Mouse (Mus musculus): Measurements from ENCODE around the gene Tbx10. TPM values are rescaled to one million over a fixed set of nuclear protein-coding genes. Genes with fewer than 3 reads are reported as not detected.

Gene Tbx10
- polyA plus RNA-seq, 1 experiment from 2014 or later: 0.11 TPM

GRCm38 (mm10) chr19:4000949-4001525 is 8.5 kb downstream of the Tbx10 start:
- 17% methylated on average over 17 of the region's 17 CpGs for WGBS (ENCODE audit: insufficient replicate concordance)
- H3K36me3 ChIP-seq (ENCODE audit: control insufficient read depth, insufficient read depth, low read length): peaks cover 5% of the 10 kb centered on the region
- H3K4me2 ChIP-seq: peak overlapping the region; percentile 89
- no peaks in the 10 kb centered on the region for H3K9me3 ChIP-seq (replicated peaks; ENCODE audit: control insufficient read depth, low read length)
- no peaks in the 10 kb centered on the region for H3K27me3 ChIP-seq (ENCODE audit: control insufficient read depth, insufficient read depth, low read length)
- peak overlapping the region; percentile 99 for H3K27ac ChIP-seq (ENCODE audit: low read depth, low read length)
- H3K4me3 ChIP-seq (ENCODE audit: low read depth, low read length): peak overlapping the region; percentile 71
- peak overlapping the region; percentile 89 for H3K9ac ChIP-seq (ENCODE audit: low read depth, low read length)
- ATAC-seq (replicated peaks; ENCODE audit: insufficient number of reproducible peaks, low FRiP score, low TSS enrichment): no peak
- H3K4me1 ChIP-seq (ENCODE audit: control insufficient read depth, insufficient read depth, low read length): peaks cover 41% of the 10 kb centered on the region

GRCm38 (mm10) chr19:4001752-4002151 is 9.2 kb downstream of the Tbx10 start:
- Histone ChIP-seq H3K4me3 (ENCODE audit: low read depth, low read length) (no peak overlapping the region), H3K4me2 (no peak overlapping the region; the same call in 1 of the 2 replicates), H3K36me3 (ENCODE audit: control insufficient read depth, insufficient read depth, low read length) (peaks cover 12% of the 10 kb centered on the region), H3K27me3 (ENCODE audit: control insufficient read depth, insufficient read depth, low read length) (no peaks in the 10 kb centered on the region), H3K9ac (ENCODE audit: low read depth, low read length) (peak overlapping the region; percentile 52; the same call in 1 of the 2 replicates), H3K27ac (ENCODE audit: low read depth, low read length) (peak overlapping the region; percentile 88; the same call in 1 of the 2 replicates), H3K4me1 (ENCODE audit: control insufficient read depth, insufficient read depth, low read length) (peaks cover 42% of the 10 kb centered on the region), H3K9me3 (replicated peaks; ENCODE audit: control insufficient read depth, low read length) (no peaks in the 10 kb centered on the region)
- 69% methylated on average over 5 of the region's 5 CpGs for WGBS (ENCODE audit: insufficient replicate concordance)
- ATAC-seq (replicated peaks; ENCODE audit: insufficient number of reproducible peaks, low FRiP score, low TSS enrichment): no peak

GRCm38 (mm10) chr19:4003112-4003511 is 10.6 kb downstream of the Tbx10 start, which contains the start of gene Doc2g:
Gene Doc2g (plus strand): TSS chr19:4003313.
- Histone ChIP-seq H3K9me3 (replicated peaks; ENCODE audit: control insufficient read depth, low read length) (no peaks in the 10 kb centered on the region), H3K9ac (ENCODE audit: low read depth, low read length) (peak within 1 kb of the TSS; percentile 58), H3K4me2 (peak within 1 kb of the TSS; percentile 55), H3K4me1 (ENCODE audit: control insufficient read depth, insufficient read depth, low read length) (peaks cover 42% of the 10 kb centered on the region), H3K27me3 (ENCODE audit: control insufficient read depth, insufficient read depth, low read length) (no peaks in the 10 kb centered on the region), H3K36me3 (ENCODE audit: control insufficient read depth, insufficient read depth, low read length) (peaks cover 22% of the 10 kb centered on the region), H3K27ac (ENCODE audit: low read depth, low read length) (peak within 1 kb of the TSS; percentile 88), H3K4me3 (ENCODE audit: low read depth, low read length) (peak within 1 kb of the TSS; percentile 19)
- WGBS (ENCODE audit: insufficient replicate concordance): 53% methylated on average over 1 of the region's 1 CpGs
- peak; percentile 23; the same call in 1 of the 2 replicates for ATAC-seq (replicated peaks; ENCODE audit: insufficient number of reproducible peaks, low FRiP score, low TSS enrichment)

GRCm38 (mm10) chr19:4003641-4004040 is 11.1 kb downstream of the Tbx10 start:
- ATAC-seq (replicated peaks; ENCODE audit: insufficient number of reproducible peaks, low FRiP score, low TSS enrichment): no peak
- Histone ChIP-seq H3K36me3 (ENCODE audit: control insufficient read depth, insufficient read depth, low read length) (peaks cover 24% of the 10 kb centered on the region), H3K27me3 (ENCODE audit: control insufficient read depth, insufficient read depth, low read length) (no peaks in the 10 kb centered on the region), H3K9me3 (replicated peaks; ENCODE audit: control insufficient read depth, low read length) (no peaks in the 10 kb centered on the region), H3K4me3 (ENCODE audit: low read depth, low read length) (peak overlapping the region; percentile 19), H3K4me1 (ENCODE audit: control insufficient read depth, insufficient read depth, low read length) (peaks cover 42% of the 10 kb centered on the region), H3K4me2 (peak overlapping the region; percentile 55), H3K9ac (ENCODE audit: low read depth, low read length) (peak overlapping the region; percentile 58; the same call in 1 of the 2 replicates), H3K27ac (ENCODE audit: low read depth, low read length) (peak overlapping the region; percentile 88)
- WGBS (ENCODE audit: insufficient replicate concordance): 73% methylated on average over 12 of the region's 12 CpGs

- no peaks in the 10 kb centered on the region for H3K9me3 ChIP-seq (replicated peaks; ENCODE audit: control insufficient read depth, low read length)
- 80% methylated on average over 15 of the region's 15 CpGs for WGBS (ENCODE audit: insufficient replicate concordance)
- H3K4me1 ChIP-seq (ENCODE audit: control insufficient read depth, insufficient read depth, low read length): peaks cover 42% of the 10 kb centered on the region
- H3K9ac ChIP-seq (ENCODE audit: low read depth, low read length): peak overlapping the region; percentile 17; the same call in 1 of the 2 replicates
- no peak overlapping the region for H3K4me3 ChIP-seq (ENCODE audit: low read depth, low read length)
- H3K27me3 ChIP-seq (ENCODE audit: control insufficient read depth, insufficient read depth, low read length): no peaks in the 10 kb centered on the region
- peak overlapping the region; percentile 55 for H3K4me2 ChIP-seq
- H3K36me3 ChIP-seq (ENCODE audit: control insufficient read depth, insufficient read depth, low read length): peaks cover 26% of the 10 kb centered on the region
- ATAC-seq (replicated peaks; ENCODE audit: insufficient number of reproducible peaks, low FRiP score, low TSS enrichment): no peak
- H3K27ac ChIP-seq (ENCODE audit: low read depth, low read length): no peak overlapping the region
Observed at GRCm38 (mm10) chr19:4004331-4004730, 11.8 kb downstream of the Tbx10 start.

GRCm38 (mm10) chr19:4005091-4005490 is 12.5 kb downstream of the Tbx10 start:
- H3K9me3 ChIP-seq (replicated peaks; ENCODE audit: control insufficient read depth, low read length): no peaks in the 10 kb centered on the region
- H3K4me3 ChIP-seq (ENCODE audit: low read depth, low read length): no peak overlapping the region
- 0 out of 2 replicates have a peak overlapping the region, but pooled peaks have one; percentile 5 for H3K4me2 ChIP-seq
- WGBS (ENCODE audit: insufficient replicate concordance): 88% methylated on average over 9 of the region's 9 CpGs
- H3K27me3 ChIP-seq (ENCODE audit: control insufficient read depth, insufficient read depth, low read length): no peaks in the 10 kb centered on the region
- no peak for ATAC-seq (replicated peaks; ENCODE audit: insufficient number of reproducible peaks, low FRiP score, low TSS enrichment)
- peak overlapping the region; percentile 35; the same call in 1 of the 2 replicates for H3K27ac ChIP-seq (ENCODE audit: low read depth, low read length)
- no peak overlapping the region for H3K9ac ChIP-seq (ENCODE audit: low read depth, low read length)
- peaks cover 29% of the 10 kb centered on the region for H3K36me3 ChIP-seq (ENCODE audit: control insufficient read depth, insufficient read depth, low read length)
- H3K4me1 ChIP-seq (ENCODE audit: control insufficient read depth, insufficient read depth, low read length): peaks cover 39% of the 10 kb centered on the region

- Histone ChIP-seq H3K9ac (ENCODE audit: low read depth, low read length) (no peak overlapping the region), H3K4me2 (no peak overlapping the region), H3K27ac (ENCODE audit: low read depth, low read length) (no peak overlapping the region), H3K4me1 (ENCODE audit: control insufficient read depth, insufficient read depth, low read length) (peaks cover 39% of the 10 kb centered on the region), H3K27me3 (ENCODE audit: control insufficient read depth, insufficient read depth, low read length) (no peaks in the 10 kb centered on the region), H3K9me3 (replicated peaks; ENCODE audit: control insufficient read depth, low read length) (no peaks in the 10 kb centered on the region), H3K36me3 (ENCODE audit: control insufficient read depth, insufficient read depth, low read length) (peaks cover 29% of the 10 kb centered on the region), H3K4me3 (ENCODE audit: low read depth, low read length) (no peak overlapping the region)
- 97% methylated on average over 8 of the region's 8 CpGs for WGBS (ENCODE audit: insufficient replicate concordance)
- ATAC-seq (replicated peaks; ENCODE audit: insufficient number of reproducible peaks, low FRiP score, low TSS enrichment): no peak
Observed at GRCm38 (mm10) chr19:4005971-4006370, 13.4 kb downstream of the Tbx10 start.

- Histone ChIP-seq H3K36me3 (ENCODE audit: control insufficient read depth, insufficient read depth, low read length) (peaks cover 23% of the 10 kb centered on the region), H3K4me2 (no peak overlapping the region), H3K9ac (ENCODE audit: low read depth, low read length) (0 out of 2 replicates have a peak overlapping the region, but pooled peaks have one; percentile 17), H3K4me1 (ENCODE audit: control insufficient read depth, insufficient read depth, low read length) (peaks cover 16% of the 10 kb centered on the region), H3K9me3 (replicated peaks; ENCODE audit: control insufficient read depth, low read length) (no peaks in the 10 kb centered on the region), H3K4me3 (ENCODE audit: low read depth, low read length) (peak overlapping the region; percentile 89; the same call in 1 of the 2 replicates), H3K27ac (ENCODE audit: low read depth, low read length) (no peak overlapping the region), H3K27me3 (ENCODE audit: control insufficient read depth, insufficient read depth, low read length) (no peaks in the 10 kb centered on the region)
- no peak for ATAC-seq (replicated peaks; ENCODE audit: insufficient number of reproducible peaks, low FRiP score, low TSS enrichment)
- WGBS (ENCODE audit: insufficient replicate concordance): 94% methylated on average over 5 of the region's 5 CpGs
Observed at GRCm38 (mm10) chr19:4011086-4011485, 18.5 kb downstream of the Tbx10 start.
